Mouse (Mus musculus) testis, adult 2 months (tissue): ENCODE measurements at regions not wholly inside any gene's neighbourhood (a gene's known extent, or its start where the extent isn't known, plus 50 kb on each side); places are given as distances from the start of the nearest gene placed in this dataset.
A peak's percentile ranks its signal among the peaks of the same experiment; 100 is the strongest.

Experiments used
- CTCF ChIP-seq: fragments of 200-500 bp; IDR thresholded peaks from 2 replicates; pipeline ENCODE4 v1.5.1; 2012; ENCODE audit warnings: low read depth, mild to moderate bottlenecking, inconsistent platforms, low read length, moderate library complexity; ENCODE audit not compliant: control insufficient read depth, insufficient read depth, insufficient replicate concordance
- POLR2A ChIP-seq: fragments of 200-500 bp; IDR thresholded peaks from 2 replicates; pipeline ENCODE4 v1.6.1; 2012; ENCODE audit warnings: low read depth, mild to moderate bottlenecking, inconsistent platforms, low read length, moderate library complexity; ENCODE audit not compliant: control insufficient read depth

- TF ChIP-seq CTCF (peak; percentile 90), POLR2A (no peak)
Observed at GRCm38 (mm10) chr5:148794465-148794864, 134.7 kb downstream of the Katnal1 start.
